Mouse (Mus musculus): ENCODE results near the gene Med29.
A peak's percentile ranks its signal among the peaks of the same experiment; 100 is the strongest.
"Not testable (repeated sequence)": the region's sequence is repeated elsewhere in the genome, so short reads cannot be mapped to it uniquely, and the experiment has no call there.

Gene Med29

DNA sequence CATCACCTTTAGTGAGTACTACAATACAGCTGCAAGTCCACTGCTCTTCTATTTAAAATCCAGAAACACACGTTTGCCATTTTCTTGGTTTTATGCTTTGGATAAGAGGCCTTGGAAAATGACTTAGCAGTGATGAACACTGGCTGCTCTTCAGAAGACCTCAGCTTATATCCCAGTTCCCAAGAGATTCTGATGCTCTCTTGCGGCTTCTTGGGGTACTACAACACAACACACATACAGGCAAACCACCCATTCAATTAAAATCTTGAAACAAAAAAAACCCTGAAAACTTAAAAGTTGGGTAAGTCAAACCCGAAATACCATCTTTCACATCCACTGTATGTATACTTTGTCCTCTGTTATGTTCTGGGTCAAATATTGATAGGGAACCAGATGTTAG is 5.5 kb upstream of the Med29 start:
- DNase-seq (ENCODE audit: low read depth, low spot score), result peak; percentile 61

DNA sequence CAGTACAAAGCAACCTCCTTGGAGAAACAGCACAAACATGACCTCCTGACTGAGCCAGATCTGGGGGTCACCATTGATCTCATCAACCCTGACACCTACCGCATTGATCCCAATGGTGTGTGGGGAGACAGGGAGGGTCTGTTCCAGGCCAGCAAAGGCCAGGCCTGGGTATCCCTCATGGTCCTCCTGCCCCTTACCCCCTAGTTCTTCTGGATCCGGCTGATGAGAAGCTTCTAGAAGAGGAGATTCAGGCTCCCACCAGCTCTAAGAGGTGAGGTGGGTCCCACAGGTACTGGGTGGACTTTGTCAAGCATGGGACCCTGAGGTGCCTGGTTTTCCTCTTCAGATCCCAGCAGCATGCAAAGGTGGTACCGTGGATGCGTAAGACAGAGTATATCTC is 2.9 kb upstream of the Med29 start:
- DNase-seq (ENCODE audit: low read depth, low spot score), result no peak

- no peak for DNase-seq (ENCODE audit: low read depth, low spot score)
These were observed 904 bp upstream of the Med29 start for GRCm38 (mm10) chr7:28393272-28393951.

- no peak for DNase-seq (ENCODE audit: low read depth, low spot score)
These were observed 2.2 kb downstream of the Med29 start for GRCm38 (mm10) chr7:28390331-28390730.

- not testable (repeated sequence) for DNase-seq (ENCODE audit: low read depth, low spot score)
These were observed 5.1 kb downstream of the Med29 start for GRCm38 (mm10) chr7:28387384-28387783.

DNA sequence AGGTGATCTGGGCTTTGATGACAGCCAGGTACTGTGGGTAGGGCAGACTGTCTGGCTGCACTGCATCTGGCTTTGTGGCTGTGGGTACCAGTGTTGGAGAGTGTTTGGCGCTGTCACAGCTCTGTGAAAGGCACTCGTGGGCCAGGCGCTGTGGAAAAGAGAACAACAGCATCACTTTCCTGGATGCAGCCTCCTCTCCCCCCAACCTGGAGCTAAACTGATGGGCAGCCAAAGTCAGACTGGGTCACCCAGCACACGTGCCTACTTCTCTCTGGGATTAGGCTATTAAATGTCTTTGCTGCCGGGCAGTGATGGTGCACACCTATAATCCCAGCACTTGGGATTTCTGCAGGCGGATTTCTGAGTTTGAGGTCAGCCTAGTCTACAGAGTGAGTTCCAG is 5.6 kb downstream of the Med29 start:
- DNase-seq (ENCODE audit: low read depth, low spot score), result not testable (repeated sequence)

DNA sequence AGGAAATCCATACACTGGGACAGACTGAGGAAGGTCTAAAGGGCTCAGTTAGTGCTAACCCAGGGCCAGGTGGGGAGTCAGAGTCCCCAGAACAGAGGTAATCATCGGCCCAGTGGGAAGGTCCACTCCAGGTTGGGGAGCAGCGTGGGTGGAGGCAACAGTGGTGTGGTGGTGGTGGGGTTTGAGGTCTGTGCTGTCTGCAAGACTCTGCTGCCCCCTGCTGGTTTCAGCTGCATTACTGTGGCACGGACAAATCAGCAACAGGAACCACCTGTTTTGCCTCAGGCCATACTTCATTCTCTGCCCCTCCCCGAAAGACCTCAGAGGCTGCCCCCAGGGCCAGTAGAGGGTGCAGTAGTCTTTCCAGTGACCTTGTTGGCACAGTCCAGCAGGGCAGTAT is 6.0 kb downstream of the Med29 start:
- DNase-seq (ENCODE audit: low read depth, low spot score), result peak; percentile 93

DNA sequence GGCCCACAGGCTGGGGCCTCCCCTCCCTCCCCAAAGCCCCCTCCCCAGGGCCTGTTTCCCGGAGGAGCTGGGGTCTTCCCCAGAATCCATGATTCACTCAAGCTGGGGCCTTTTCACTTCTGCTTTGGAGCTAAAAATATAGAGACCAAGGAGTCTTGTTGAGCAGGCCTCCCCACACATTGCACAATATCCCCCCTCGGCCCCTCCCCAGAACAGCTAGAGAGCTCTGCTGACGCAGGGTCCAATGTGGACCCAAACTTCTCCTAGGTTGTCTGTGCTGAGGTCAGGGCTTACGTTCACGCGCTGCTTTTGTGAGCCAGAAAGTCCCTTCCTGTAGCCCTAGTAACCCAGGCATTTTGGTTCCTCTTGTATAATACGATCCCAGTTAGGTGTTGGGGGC is 6.5 kb downstream of the Med29 start:
- DNase-seq (ENCODE audit: low read depth, low spot score), result no peak

DNA sequence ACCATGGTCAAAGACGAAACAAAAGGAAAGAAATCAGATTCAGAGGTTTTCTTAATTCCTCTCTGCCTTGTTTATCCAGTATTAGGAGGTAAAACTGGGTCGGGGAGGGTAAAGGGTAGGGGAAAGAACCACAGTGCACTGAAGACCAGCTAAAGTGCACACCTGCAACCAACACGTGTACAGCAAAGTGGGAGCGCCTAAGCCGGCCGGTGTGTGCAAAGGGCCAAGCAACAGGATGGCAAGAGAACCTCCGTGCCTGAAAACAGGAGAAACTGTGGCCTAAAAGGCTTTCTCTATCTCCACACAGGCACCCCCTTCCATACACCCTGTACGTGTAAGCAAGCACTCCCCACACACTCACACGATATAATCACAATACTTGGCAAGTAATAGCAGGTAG is 7.3 kb downstream of the Med29 start:
- DNase-seq (ENCODE audit: low read depth, low spot score), result no peak

DNA sequence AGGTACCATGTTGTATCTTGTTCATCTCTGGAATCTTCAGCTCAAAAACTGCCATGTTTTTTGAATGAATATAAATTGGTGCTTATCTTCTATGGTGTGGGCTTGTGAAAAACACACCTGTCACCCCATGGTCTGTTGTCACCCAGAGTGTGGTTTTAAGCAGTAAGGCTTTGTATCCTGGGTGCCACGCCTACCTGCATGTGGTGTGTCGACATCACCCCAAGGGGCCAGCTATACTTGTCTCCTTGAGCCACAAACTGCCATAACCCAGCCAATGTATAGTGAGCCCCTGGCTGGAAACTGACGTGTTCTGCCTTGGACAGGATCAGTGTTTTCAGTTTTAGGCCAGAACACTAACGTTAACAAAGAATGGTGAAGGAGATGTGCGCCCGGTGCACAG is 8.3 kb downstream of the Med29 start:
- peak; percentile 50 for DNase-seq (ENCODE audit: low read depth, low spot score)

- peak; percentile 25 for DNase-seq (ENCODE audit: low read depth, low spot score)
These were observed 8.9 kb downstream of the Med29 start for GRCm38 (mm10) chr7:28383606-28384005.

- peak; percentile 91 for DNase-seq (ENCODE audit: low read depth, low spot score)
These were observed 9.5 kb downstream of the Med29 start for GRCm38 (mm10) chr7:28382981-28383396.

DNA sequence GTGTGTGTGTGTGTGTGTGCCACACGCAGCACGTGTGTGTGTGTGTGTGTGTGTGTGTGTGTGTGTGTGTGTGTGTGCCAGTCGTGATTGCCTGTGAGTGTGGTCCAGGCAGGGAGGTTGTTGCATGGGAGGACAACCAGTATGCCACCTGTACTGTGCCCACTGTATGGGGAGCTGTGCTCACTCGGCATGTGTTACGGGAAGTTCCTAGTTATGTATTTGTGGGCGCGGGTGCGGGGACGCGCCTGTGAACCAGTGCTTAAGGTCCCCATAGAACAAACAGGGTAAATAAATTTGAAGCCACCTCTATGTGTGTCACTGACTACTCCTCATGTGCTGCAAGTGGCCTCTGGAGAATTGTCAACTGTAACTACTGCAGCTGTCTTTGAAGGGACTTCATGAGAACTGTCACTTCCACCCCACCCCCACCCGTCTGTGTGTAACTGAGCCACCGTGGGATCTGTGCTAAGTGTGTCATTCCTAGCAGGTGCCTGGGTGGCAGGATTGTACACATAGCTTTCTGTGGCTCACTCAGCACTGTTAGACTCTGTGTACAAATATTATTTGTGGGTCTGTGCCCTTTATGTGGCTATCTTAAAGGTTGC is 10.1 kb downstream of the Med29 start:
- peak; percentile 86 for DNase-seq (ENCODE audit: low read depth, low spot score)

- DNase-seq (ENCODE audit: low read depth, low spot score), result peak; percentile 96
These were observed 10.6 kb downstream of the Med29 start for GRCm38 (mm10) chr7:28381938-28382337.

DNA sequence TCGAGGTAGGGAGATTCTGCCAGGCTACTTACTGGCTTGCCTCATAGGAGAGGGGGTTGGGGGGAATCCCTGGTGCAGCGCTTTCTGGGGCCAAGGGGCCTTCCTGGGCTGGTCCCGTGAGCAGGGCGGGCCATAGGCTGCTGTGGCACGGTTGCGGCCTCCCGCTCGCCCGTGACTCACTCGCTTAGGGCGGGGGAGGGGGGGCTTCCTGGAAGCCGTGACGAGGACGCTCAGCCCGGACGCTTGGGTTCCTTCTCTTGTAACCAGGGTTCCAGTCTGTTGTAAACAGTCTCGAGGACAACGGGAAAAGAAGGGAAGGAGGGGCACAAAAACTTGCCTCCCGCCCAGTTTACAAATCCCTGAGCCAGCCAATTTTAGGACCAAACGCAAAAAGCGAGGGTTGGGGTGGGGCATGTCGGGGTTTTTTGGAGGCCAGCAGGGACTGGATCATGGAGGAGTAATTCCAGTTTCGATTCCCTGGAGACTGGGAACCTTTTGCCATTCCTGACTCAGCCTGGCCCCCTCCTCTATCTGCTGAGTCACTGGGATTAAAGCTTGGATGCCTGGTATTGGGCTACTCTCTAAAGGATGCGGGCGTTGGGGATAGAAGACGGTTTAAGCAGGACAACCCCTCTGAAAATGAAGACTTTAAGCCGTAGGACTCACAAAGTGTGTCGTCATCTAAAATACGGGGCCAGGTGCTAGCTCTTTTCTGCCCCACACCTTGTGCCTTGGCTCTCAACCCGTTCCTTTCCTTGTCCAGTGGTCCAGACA is 11.3 kb downstream of the Med29 start:
- peak; percentile 97 for DNase-seq (ENCODE audit: low read depth, low spot score)

DNA sequence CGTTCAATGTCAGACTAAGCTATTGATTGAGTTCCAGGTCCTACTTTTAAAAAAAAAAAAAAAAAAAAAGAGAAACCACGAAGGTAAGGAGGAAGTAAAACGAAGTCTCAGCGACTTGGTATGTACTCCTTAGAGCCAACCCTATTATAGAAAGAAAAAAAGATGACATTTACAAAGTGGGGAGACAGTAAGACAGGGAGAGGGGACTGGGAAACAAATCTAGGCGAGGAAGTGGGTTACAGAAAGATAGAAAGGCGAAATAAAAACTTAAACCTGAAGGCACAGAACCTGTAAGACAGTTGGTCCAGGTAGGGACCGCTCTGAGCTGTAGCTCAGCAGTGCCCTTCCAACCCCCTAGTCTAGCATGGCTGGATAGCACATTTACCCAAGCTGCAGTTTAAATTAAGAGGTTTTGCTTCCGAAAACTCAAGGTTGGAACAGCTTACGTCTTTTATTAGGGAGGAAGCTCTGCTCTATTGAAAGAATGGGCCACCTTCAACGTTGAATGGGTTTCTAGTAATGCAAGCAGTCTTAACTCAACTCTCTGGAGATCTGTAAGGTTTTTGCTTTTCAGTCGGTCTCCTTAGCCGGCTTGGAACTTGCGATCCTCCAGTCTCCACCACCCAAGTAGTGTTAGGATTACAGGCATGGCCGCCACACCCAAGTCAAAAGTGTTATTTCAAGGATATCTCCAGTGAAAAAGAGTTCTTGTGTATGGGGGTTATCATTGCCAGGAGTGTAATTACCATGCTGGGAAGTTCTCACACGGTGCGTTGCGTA is 12.1 kb downstream of the Med29 start, which contains the start of gene Zfp36:
Gene Zfp36 (minus strand): TSS at position 17 of the 780 bp plus-strand sequence.
- DNase-seq (ENCODE audit: low read depth, low spot score), result peak; percentile 48

GRCm38 (mm10) chr7:28378769-28379651 is 13.5 kb downstream of the Med29 start:
- DNase-seq (ENCODE audit: low read depth, low spot score), result peak; percentile 96

GRCm38 (mm10) chr7:28378066-28378690 is 14.3 kb downstream of the Med29 start:
- DNase-seq (ENCODE audit: low read depth, low spot score), result peak; percentile 76

DNA sequence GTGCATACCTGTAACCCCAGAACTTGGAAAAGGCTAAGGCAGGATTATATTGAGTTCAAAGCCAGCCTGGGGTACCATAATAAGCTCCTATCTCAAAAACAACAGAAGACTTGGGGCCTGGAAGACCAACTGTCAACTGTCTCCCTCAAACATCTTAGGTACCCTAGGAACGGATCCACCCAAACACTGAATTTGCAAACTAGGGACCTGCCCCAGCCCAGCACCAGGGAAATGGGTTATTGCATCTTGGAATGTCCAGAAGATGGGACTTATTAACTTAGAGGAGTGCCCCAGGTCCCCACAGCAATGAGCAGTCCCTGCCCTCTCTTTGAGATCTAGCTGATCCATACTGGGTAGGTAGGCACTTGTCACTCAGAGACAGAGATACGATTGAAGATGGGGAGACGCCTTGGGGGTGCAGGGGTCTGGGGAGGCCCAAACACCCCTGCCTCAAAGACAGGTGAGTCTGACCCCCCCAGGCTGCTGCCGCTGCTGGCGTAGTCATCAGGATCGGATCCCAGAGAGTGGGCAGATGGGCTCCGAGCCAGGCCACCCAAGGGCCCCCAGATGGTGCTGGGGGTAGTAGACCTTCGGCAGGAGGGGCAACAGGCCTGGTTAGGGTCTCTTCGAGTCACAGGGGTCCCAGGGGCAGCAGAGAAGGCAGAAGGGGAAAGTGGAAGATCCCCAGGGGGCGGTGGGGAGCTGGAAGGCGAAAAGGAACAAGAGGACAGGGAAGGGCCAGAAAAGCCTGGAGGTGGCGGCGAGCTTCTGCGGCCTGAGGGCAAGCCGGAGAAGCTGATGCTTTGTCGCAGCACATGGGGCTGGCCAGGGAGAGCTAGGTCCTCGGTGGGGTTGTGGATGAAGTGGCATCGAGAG is 15.1 kb downstream of the Med29 start:
- peak; percentile 57 for DNase-seq (ENCODE audit: low read depth, low spot score)

Measured in CD4-positive, CD25-positive, alpha-beta regulatory T cell, adult 2 months (primary cell).